18 mouse cellular contexts compared by ENCODE assay signal in genomic region chr5:110516390-110516789, GRCm38 (mm10). TPM values are rescaled to one million over a fixed set of nuclear protein-coding genes. Genes with fewer than 3 reads are reported as not detected.
"Had no signal": no experiment of that assay in that cellular context is flagged by ENCODE, and none has a peak within 500 bp of the region (broad histone marks: within the 10 kb centered on the region; RNA-seq: fewer than 3 reads in every experiment).

No protein-coding gene starts in this region.

- H3K27me3 ChIP-seq: midbrain, embryonic 15.5 days; neural tube, embryonic 13.5 days had no signal

- ATAC-seq: liver, embryonic 12.5 days; midbrain, embryonic 15.5 days had no signal

- H3K9ac ChIP-seq: limb, embryonic 15.5 days; liver, embryonic 12.5 days; lung, embryonic 14.5 days; midbrain, embryonic 15.5 days; neural tube, embryonic 13.5 days had no signal

- H3K9me3 ChIP-seq: limb, embryonic 15.5 days; liver, embryonic 12.5 days; midbrain, embryonic 10.5 days; midbrain, embryonic 15.5 days; neural tube, embryonic 13.5 days had no signal

- H3K4me3 ChIP-seq: limb, embryonic 15.5 days; liver, embryonic 12.5 days; midbrain, embryonic 10.5 days; midbrain, embryonic 15.5 days; neural tube, embryonic 13.5 days had no signal

- DNase-seq: kidney, adult 9 months; kidney, postnatal 36 days; layer of hippocampus, adult 9-11 months; lung, embryonic 14.5 days; lung, postnatal 10 days; lung, postnatal 4 days; retina, postnatal 1 day; right cerebral cortex, postnatal 4 days; spleen, adult 18-20 months; thymus, adult 18-20 months; thymus, postnatal 25 days had no signal

- H3K27ac ChIP-seq: kidney, postnatal 0 days; limb, embryonic 15.5 days; liver, embryonic 12.5 days; midbrain, embryonic 10.5 days; midbrain, embryonic 15.5 days; neural tube, embryonic 13.5 days had no signal

- H3K4me1 ChIP-seq: limb, embryonic 15.5 days; liver, embryonic 12.5 days; midbrain, embryonic 15.5 days had no signal

- H3K4me2 ChIP-seq: limb, embryonic 15.5 days; liver, embryonic 12.5 days; lung, embryonic 14.5 days; midbrain, embryonic 15.5 days; neural tube, embryonic 13.5 days had no signal

- H3K36me3 ChIP-seq: limb, embryonic 15.5 days; liver, embryonic 12.5 days; midbrain, embryonic 10.5 days; midbrain, embryonic 15.5 days; neural tube, embryonic 13.5 days had no signal

RNA-seq across cellular contexts. Expression of gene Galnt9, which starts 27.8 kb away (rescaled TPM):
- polyA plus RNA-seq: limb, embryonic 11.5 days; liver, embryonic 12.5 days; lung, embryonic 14.5 days had no signal
